Comparison of ENCODE assay signal across 17 mouse cellular contexts in the genomic region with DNA sequence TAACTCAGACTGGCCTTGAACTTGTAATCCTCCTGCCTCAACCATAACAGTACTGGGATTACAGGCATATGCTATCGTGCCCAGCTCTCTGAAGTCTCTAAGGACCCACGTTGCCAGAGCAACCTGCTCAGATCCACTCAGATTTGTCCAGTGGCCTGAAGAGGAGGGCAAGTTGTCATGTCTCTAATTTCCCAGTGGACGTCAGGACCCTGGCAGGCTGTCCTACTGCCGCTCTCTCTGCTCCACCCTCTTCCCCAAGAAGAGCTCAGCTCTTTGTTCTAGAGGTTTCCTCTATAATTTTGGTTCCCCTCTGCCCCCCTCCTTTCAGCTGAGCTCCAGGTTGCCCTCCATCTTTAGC. TPM values are rescaled to one million over a fixed set of nuclear protein-coding genes. Genes with fewer than 3 reads are reported as not detected.
DNase-seq lines count a peak whose midpoint lies in the region; ATAC-seq lines count a peak whose summit lies in the region.
"Had no signal": no experiment of that assay in that cellular context is flagged by ENCODE, and none has a peak within 500 bp of the region (broad histone marks: within the 10 kb centered on the region; RNA-seq: fewer than 3 reads in every experiment).

No protein-coding gene starts in this region.

- ATAC-seq in forebrain, embryonic 11.5 days (replicated peaks; ENCODE audit: low FRiP score): peak; percentile 59
- peak; percentile 68 for ATAC-seq in hindbrain, embryonic 14.5 days (ENCODE audit: low FRiP score)
- ATAC-seq in midbrain, embryonic 16.5 days: peak; percentile 71
- ATAC-seq: Patski had no signal

- peaks cover 43% of the 10 kb centered on the region for H3K4me1 ChIP-seq in embryonic facial prominence, embryonic 10.5 days
- H3K4me1 ChIP-seq in forebrain, embryonic 11.5 days (replicated peaks; ENCODE audit: control insufficient read depth, insufficient read depth, low read length): peaks cover 27% of the 10 kb centered on the region
- peaks cover 21% of the 10 kb centered on the region for H3K4me1 ChIP-seq in hindbrain, embryonic 14.5 days (replicated peaks; ENCODE audit: control insufficient read depth, insufficient read depth, low read length)
- peaks cover 10% of the 10 kb centered on the region for H3K4me1 ChIP-seq in midbrain, embryonic 16.5 days (ENCODE audit: control insufficient read depth, insufficient read depth, low read length)

- no peaks in the 10 kb centered on the region for H3K9me3 ChIP-seq in embryonic facial prominence, embryonic 10.5 days
- H3K9me3 ChIP-seq in forebrain, embryonic 11.5 days (ENCODE audit: control insufficient read depth, low read length): no peaks in the 10 kb centered on the region
- no peaks in the 10 kb centered on the region for H3K9me3 ChIP-seq in hindbrain, embryonic 14.5 days (ENCODE audit: control insufficient read depth, low read length)
- no peaks in the 10 kb centered on the region for H3K9me3 ChIP-seq in midbrain, embryonic 16.5 days (replicated peaks; ENCODE audit: control insufficient read depth, low read length, poor library complexity, severe bottlenecking)
- H3K9me3 ChIP-seq: liver, embryonic 13.5 days had no signal

- no peak for DNase-seq in embryonic facial prominence, embryonic 10.5 days (ENCODE audit: low spot score)
- DNase-seq in forebrain, embryonic 11.5 days (ENCODE audit: low spot score): no peak
- peak; percentile 58 for DNase-seq in hindbrain, embryonic 14.5 days (ENCODE audit: low spot score)
- no peak for DNase-seq in urinary bladder, postnatal 10 days (ENCODE audit: low spot score)
- no peak for DNase-seq in ovary, postnatal 14 days (ENCODE audit: low spot score)
- DNase-seq in adrenal gland, adult 8-10 months: no peak
- DNase-seq in thymus, adult 18-20 months: no peak
- DNase-seq: adrenal gland, adult 2 months; gastrocnemius, postnatal 25 days; kidney, adult 11 months; liver, embryonic 13.5 days; lung, postnatal 14 days; right cerebral cortex, adult 18-20 months; thymus, adult 2 months had no signal

- H3K27me3 ChIP-seq in embryonic facial prominence, embryonic 10.5 days (replicated peaks; ENCODE audit: low read depth, poor library complexity, severe bottlenecking): no peaks in the 10 kb centered on the region
- H3K27me3 ChIP-seq in forebrain, embryonic 11.5 days (ENCODE audit: control insufficient read depth, insufficient read depth, low read length): no peaks in the 10 kb centered on the region
- no peaks in the 10 kb centered on the region for H3K27me3 ChIP-seq in hindbrain, embryonic 14.5 days (ENCODE audit: control insufficient read depth, insufficient read depth, low read length)
- H3K27me3 ChIP-seq in midbrain, embryonic 16.5 days (ENCODE audit: control insufficient read depth, insufficient read depth, low read depth, low read length): no peaks in the 10 kb centered on the region
- H3K27me3 ChIP-seq: Patski had no signal

- no peak overlapping the region for H3K4me3 ChIP-seq in embryonic facial prominence, embryonic 10.5 days
- no peak overlapping the region for H3K4me3 ChIP-seq in forebrain, embryonic 11.5 days (ENCODE audit: low read depth, low read length)
- H3K4me3 ChIP-seq in hindbrain, embryonic 14.5 days (replicated peaks; ENCODE audit: low read length): no peak overlapping the region
- H3K4me3 ChIP-seq in midbrain, embryonic 16.5 days (ENCODE audit: low read depth, low read length): no peak overlapping the region
- H3K4me3 ChIP-seq: layer of hippocampus, adult 2 months; liver, embryonic 13.5 days had no signal

- H3K4me2 ChIP-seq in forebrain, embryonic 11.5 days (ENCODE audit: low read depth, low read length, severe bottlenecking): peak overlapping the region; percentile 31; the same call in 1 of the 2 replicates
- no peak overlapping the region for H3K4me2 ChIP-seq in hindbrain, embryonic 14.5 days (replicated peaks)
- no peak overlapping the region for H3K4me2 ChIP-seq in midbrain, embryonic 16.5 days (ENCODE audit: low read length)
- H3K4me2 ChIP-seq: liver, embryonic 13.5 days had no signal

- peak overlapping the region; percentile 25; the same call in 1 of the 2 replicates for H3K9ac ChIP-seq in forebrain, embryonic 11.5 days (ENCODE audit: low read length)
- no peak overlapping the region for H3K9ac ChIP-seq in hindbrain, embryonic 14.5 days
- no peak overlapping the region for H3K9ac ChIP-seq in midbrain, embryonic 16.5 days (ENCODE audit: low read depth, low read length)
- H3K9ac ChIP-seq: liver, embryonic 13.5 days had no signal

- no peaks in the 10 kb centered on the region for H3K36me3 ChIP-seq in embryonic facial prominence, embryonic 10.5 days (replicated peaks)
- H3K36me3 ChIP-seq in forebrain, embryonic 11.5 days (ENCODE audit: control insufficient read depth, insufficient read depth, low read length): no peaks in the 10 kb centered on the region
- H3K36me3 ChIP-seq in hindbrain, embryonic 14.5 days (replicated peaks; ENCODE audit: control insufficient read depth, insufficient read depth): no peaks in the 10 kb centered on the region
- H3K36me3 ChIP-seq in midbrain, embryonic 16.5 days (ENCODE audit: control insufficient read depth, insufficient read depth, low read length): no peaks in the 10 kb centered on the region
- H3K36me3 ChIP-seq: liver, embryonic 13.5 days had no signal

- peak overlapping the region; percentile 42; the same call in 1 of the 2 replicates for H3K27ac ChIP-seq in embryonic facial prominence, embryonic 10.5 days (replicated peaks)
- H3K27ac ChIP-seq in forebrain, embryonic 11.5 days (ENCODE audit: low read depth, low read length): peak overlapping the region; percentile 93
- peak overlapping the region; percentile 76 for H3K27ac ChIP-seq in hindbrain, embryonic 14.5 days
- peak overlapping the region; percentile 68 for H3K27ac ChIP-seq in midbrain, embryonic 16.5 days (ENCODE audit: low read length)
- H3K27ac ChIP-seq: liver, embryonic 13.5 days had no signal

- WGBS in embryonic facial prominence, embryonic 10.5 days: 35% methylated on average over 4 of the region's 4 CpGs
- 37% methylated on average over 4 of the region's 4 CpGs for WGBS in forebrain, embryonic 11.5 days
- WGBS in hindbrain, embryonic 14.5 days: 9% methylated on average over 4 of the region's 4 CpGs
- 7% methylated on average over 4 of the region's 4 CpGs for WGBS in midbrain, embryonic 16.5 days

RNA-seq across cellular contexts. Expression of gene Vat1, which starts 11.1 kb away (rescaled TPM):
- polyA plus RNA-seq in embryonic facial prominence, embryonic 10.5 days (2016; fragmentation: Nextera tagmentation; extraction: Ambion mirVana): 21.3 and 29.6 TPM in 2 replicates
- 47.0 and 51.4 TPM in 2 replicates for polyA plus RNA-seq in forebrain, embryonic 11.5 days (2014; fragmentation: Nextera tagmentation; extraction: Ambion mirVana)
- polyA plus RNA-seq in hindbrain, embryonic 14.5 days (2014; fragmentation: Nextera tagmentation; extraction: Ambion mirVana): 99.9 and 117 TPM in 2 replicates
- polyA plus RNA-seq in midbrain, embryonic 16.5 days (2015; fragmentation: Nextera tagmentation; extraction: Ambion mirVana): 134 and 145 TPM in 2 replicates
- 100 to 1,000 TPM; 135 to 192 (median 171) TPM for total RNA-seq in adrenal gland, adult 8-10 months (2022)

RNA-seq across cellular contexts. Expression of gene Rnd2, which starts 12.4 kb away (rescaled TPM):
- polyA plus RNA-seq in embryonic facial prominence, embryonic 10.5 days (2016; fragmentation: Nextera tagmentation; extraction: Ambion mirVana): 16.5 and 31.6 TPM in 2 replicates
- 43.5 and 49.0 TPM in 2 replicates for polyA plus RNA-seq in forebrain, embryonic 11.5 days (2014; fragmentation: Nextera tagmentation; extraction: Ambion mirVana)
- polyA plus RNA-seq in hindbrain, embryonic 14.5 days (2014; fragmentation: Nextera tagmentation; extraction: Ambion mirVana): 51.0 and 52.5 TPM in 2 replicates
- polyA plus RNA-seq in midbrain, embryonic 16.5 days (2015; fragmentation: Nextera tagmentation; extraction: Ambion mirVana): 67.7 and 76.5 TPM in 2 replicates
- 10 to 100 TPM in 3 of 4 experiments, 1 to 10 TPM in 1; 9.2 to 23.8 (median 16.2) TPM for total RNA-seq in adrenal gland, adult 8-10 months (2022)

RNA-seq across cellular contexts. Expression of gene Ifi35, which starts 29.0 kb away (rescaled TPM):
- 2.1 and 3.1 TPM in 2 replicates for polyA plus RNA-seq in embryonic facial prominence, embryonic 10.5 days (2016; fragmentation: Nextera tagmentation; extraction: Ambion mirVana)
- 3.8 and 3.9 TPM in 2 replicates for polyA plus RNA-seq in forebrain, embryonic 11.5 days (2014; fragmentation: Nextera tagmentation; extraction: Ambion mirVana)
- 2.6 and 5.4 TPM in 2 replicates for polyA plus RNA-seq in hindbrain, embryonic 14.5 days (2014; fragmentation: Nextera tagmentation; extraction: Ambion mirVana)
- polyA plus RNA-seq in midbrain, embryonic 16.5 days (2015; fragmentation: Nextera tagmentation; extraction: Ambion mirVana): 2.5 and 3.1 TPM in 2 replicates
- total RNA-seq in adrenal gland, adult 8-10 months (2022): 10 to 100 TPM; 34.4 to 50.3 (median 46.5) TPM

RNA-seq across cellular contexts. Expression of gene Rpl27, which starts 35.1 kb away (rescaled TPM):
- 469 and 481 TPM in 2 replicates for polyA plus RNA-seq in embryonic facial prominence, embryonic 10.5 days (2016; fragmentation: Nextera tagmentation; extraction: Ambion mirVana)
- polyA plus RNA-seq in forebrain, embryonic 11.5 days (2014; fragmentation: Nextera tagmentation; extraction: Ambion mirVana): 370 and 424 TPM in 2 replicates
- 248 and 297 TPM in 2 replicates for polyA plus RNA-seq in hindbrain, embryonic 14.5 days (2014; fragmentation: Nextera tagmentation; extraction: Ambion mirVana)
- polyA plus RNA-seq in midbrain, embryonic 16.5 days (2015; fragmentation: Nextera tagmentation; extraction: Ambion mirVana): 185 and 220 TPM in 2 replicates
- total RNA-seq in adrenal gland, adult 8-10 months (2022): 10 to 100 TPM; 48.6 to 99.3 (median 63.5) TPM

RNA-seq across cellular contexts. Expression of gene Ptges3l, which starts 52.0 kb away (rescaled TPM):
- 3.9 and 4.7 TPM in 2 replicates for polyA plus RNA-seq in embryonic facial prominence, embryonic 10.5 days (2016; fragmentation: Nextera tagmentation; extraction: Ambion mirVana)
- 1.6 and 2.7 TPM in 2 replicates for polyA plus RNA-seq in forebrain, embryonic 11.5 days (2014; fragmentation: Nextera tagmentation; extraction: Ambion mirVana)
- 1.9 and 2.2 TPM in 2 replicates for polyA plus RNA-seq in hindbrain, embryonic 14.5 days (2014; fragmentation: Nextera tagmentation; extraction: Ambion mirVana)
- polyA plus RNA-seq in midbrain, embryonic 16.5 days (2015; fragmentation: Nextera tagmentation; extraction: Ambion mirVana): 3.0 and 3.1 TPM in 2 replicates
- 1 to 10 TPM; 3.5 to 8.7 (median 6.0) TPM for total RNA-seq in adrenal gland, adult 8-10 months (2022)

Comparison
In these comparisons a context has a peak if more than half of its experiments do, and no peak if none do; other contexts are left out.
1. H3K27ac ChIP-seq: peak in every context shown above with its lines; median percentile 93 in forebrain, embryonic 11.5 days; 76 in hindbrain, embryonic 14.5 days; 68 in midbrain, embryonic 16.5 days; 42 in embryonic facial prominence, embryonic 10.5 days.